Mouse (Mus musculus): Measurements from ENCODE around the gene Kcna1. TPM values are rescaled to one million over a fixed set of nuclear protein-coding genes. Genes with fewer than 3 reads are reported as not detected.

The Kcna1 gene
- total RNA-seq, 2 experiments from 2014 or later = 2.2 to 2.6 TPM

GRCm38 (mm10) chr6:126597741-126598140, 48.4 kb downstream of the Kcna1 start:
- no peak for DNase-seq

GRCm38 (mm10) chr6:126595805-126596629, 50.2 kb downstream of the Kcna1 start:
- DNase-seq = no peak

- DNase-seq = no peak
Observed at GRCm38 (mm10) chr6:126595130-126595529, 51.1 kb downstream of the Kcna1 start.

- no peak for DNase-seq
Observed at GRCm38 (mm10) chr6:126594365-126594764, 51.8 kb downstream of the Kcna1 start.

DNA sequence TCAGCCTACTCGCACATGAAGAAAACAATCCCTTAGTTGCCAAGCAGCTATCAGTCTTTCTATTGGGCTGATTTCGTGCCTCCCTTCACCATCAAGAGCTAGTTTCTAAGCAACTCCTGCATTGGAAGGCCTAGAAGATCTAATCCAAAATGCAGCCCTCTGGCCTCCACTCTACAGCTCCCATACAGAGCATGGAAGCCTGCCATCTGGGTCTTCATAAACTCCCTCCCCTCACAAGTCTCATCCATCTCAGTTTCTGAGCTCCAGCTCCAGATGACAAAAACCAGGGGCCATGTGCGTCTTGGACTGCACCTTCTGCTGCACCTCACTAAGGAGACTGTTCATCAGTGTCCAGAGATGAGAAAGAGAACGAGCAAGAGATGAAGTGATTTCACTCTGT, 52.8 kb downstream of the Kcna1 start:
- no peak for DNase-seq

Other genes starting within 250 kb of the Kcna1 start
- gene Kcna5, start 111.0 kb downstream of the Kcna1 start, total RNA-seq (2021) = 1 to 10 TPM; 3.1 to 3.7 TPM
- under 1 TPM; 0.49 to 0.86 TPM for gene Kcna6, start 94.3 kb upstream of the Kcna1 start, total RNA-seq (2021)
- gene Ndufa9, start 202.8 kb upstream of the Kcna1 start, total RNA-seq (2021) = 100 to 1,000 TPM; 327 to 356 TPM
- not detected for gene Akap3, start 206.7 kb upstream of the Kcna1 start, total RNA-seq (2021)

All from gastrocnemius, postnatal 25 days (tissue).